Comparison of ENCODE assay signal across 30 mouse cellular contexts in the genomic region with DNA sequence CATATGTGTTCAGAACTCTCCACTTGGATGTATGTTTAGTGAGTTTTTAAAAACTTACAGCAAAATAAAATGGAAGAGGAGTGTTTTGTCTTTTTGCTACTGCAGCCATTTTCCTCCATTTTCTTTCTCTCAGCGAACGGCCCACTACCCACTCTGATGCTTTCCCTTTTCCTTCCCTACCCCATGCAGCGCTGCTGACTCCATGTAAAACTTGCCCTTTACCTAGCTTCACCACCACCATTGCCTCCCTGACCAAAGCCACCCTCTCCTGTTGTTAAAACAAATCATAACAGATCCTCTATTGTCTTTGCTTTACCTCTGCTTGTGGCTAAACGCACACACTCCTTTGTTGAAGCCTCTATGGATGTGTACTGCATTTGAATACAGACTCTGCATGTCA.
"Had no signal": no experiment of that assay in that cellular context is flagged by ENCODE, and none has a peak within 500 bp of the region (broad histone marks: within the 10 kb centered on the region; RNA-seq: fewer than 3 reads in every experiment).

No protein-coding gene starts in this region.

- H3K27ac ChIP-seq: heart, embryonic 10.5 days; heart, embryonic 13.5 days; heart, embryonic 15.5 days; hindbrain, embryonic 10.5 days; hindbrain, embryonic 12.5 days; hindbrain, embryonic 13.5 days; hindbrain, embryonic 14.5 days; hindbrain, embryonic 15.5 days; hindbrain, postnatal 0 days; intestine, embryonic 15.5 days; kidney, embryonic 15.5 days; kidney, postnatal 0 days; layer of hippocampus, adult 2 months had no signal

- H3K27me3 ChIP-seq: heart, embryonic 12.5 days; heart, embryonic 13.5 days; heart, embryonic 15.5 days; hindbrain, embryonic 12.5 days; hindbrain, embryonic 13.5 days; hindbrain, embryonic 15.5 days; intestine, embryonic 15.5 days; kidney, embryonic 15.5 days had no signal

- DNase-seq: heart, postnatal 10 days; heart, postnatal 14 days; heart, postnatal 36 days; heart, postnatal 4 days; kidney, adult 11 months; kidney, adult 18-20 months; kidney, adult 2 months; kidney, adult 8-10 months; kidney, adult 9 months; kidney, postnatal 10 days; kidney, postnatal 14 days; kidney, postnatal 25 days; kidney, postnatal 36 days; kidney, postnatal 4 days; layer of hippocampus, adult 9-11 months; layer of hippocampus, postnatal 36 days had no signal

- H3K4me3 ChIP-seq: heart, embryonic 10.5 days; heart, embryonic 12.5 days; heart, embryonic 13.5 days; heart, embryonic 15.5 days; hindbrain, embryonic 10.5 days; hindbrain, embryonic 12.5 days; hindbrain, embryonic 13.5 days; hindbrain, embryonic 15.5 days; intestine, embryonic 15.5 days; kidney, embryonic 15.5 days; layer of hippocampus, adult 2 months had no signal

- H3K9ac ChIP-seq: heart, embryonic 12.5 days; heart, embryonic 13.5 days; heart, embryonic 15.5 days; hindbrain, embryonic 12.5 days; hindbrain, embryonic 13.5 days; hindbrain, embryonic 14.5 days; hindbrain, embryonic 15.5 days; intestine, embryonic 15.5 days; kidney, embryonic 15.5 days had no signal

- H3K4me1 ChIP-seq: heart, embryonic 10.5 days; heart, embryonic 15.5 days; hindbrain, embryonic 10.5 days; hindbrain, embryonic 12.5 days; hindbrain, embryonic 13.5 days; hindbrain, embryonic 15.5 days; intestine, embryonic 15.5 days; kidney, embryonic 15.5 days had no signal

- H3K9me3 ChIP-seq: heart, embryonic 10.5 days; heart, embryonic 12.5 days; heart, embryonic 13.5 days; heart, embryonic 15.5 days; hindbrain, embryonic 10.5 days; hindbrain, embryonic 12.5 days; hindbrain, embryonic 13.5 days; hindbrain, embryonic 15.5 days; intestine, embryonic 15.5 days; kidney, embryonic 15.5 days had no signal
